Mouse (Mus musculus): ENCODE data around the gene Mecom.

The Mecom gene

GRCm38 (mm10) chr3:30160961-30161670 lies 386.7 kb downstream of the Mecom start:
- DNase-seq (ENCODE audit: extremely low read depth, insufficient read length, low spot score): peak; percentile 13

GRCm38 (mm10) chr3:30160346-30160745 lies 387.5 kb downstream of the Mecom start:
- no peak for DNase-seq (ENCODE audit: extremely low read depth, insufficient read length, low spot score)

GRCm38 (mm10) chr3:30157128-30157670 lies 390.6 kb downstream of the Mecom start:
- peak; percentile 52 for DNase-seq (ENCODE audit: extremely low read depth, insufficient read length, low spot score)

GRCm38 (mm10) chr3:30154390-30154789 lies 393.4 kb downstream of the Mecom start:
- DNase-seq (ENCODE audit: extremely low read depth, insufficient read length, low spot score): no peak

- no peak for DNase-seq (ENCODE audit: extremely low read depth, insufficient read length, low spot score)
Observed at GRCm38 (mm10) chr3:30153923-30154331, 393.9 kb downstream of the Mecom start.

GRCm38 (mm10) chr3:30150071-30150470 lies 397.7 kb downstream of the Mecom start:
- DNase-seq (ENCODE audit: extremely low read depth, insufficient read length, low spot score): no peak

- DNase-seq (ENCODE audit: extremely low read depth, insufficient read length, low spot score): no peak
Observed at GRCm38 (mm10) chr3:30148378-30149079, 399.3 kb downstream of the Mecom start.

- DNase-seq (ENCODE audit: extremely low read depth, insufficient read length, low spot score): no peak
Observed at GRCm38 (mm10) chr3:30145051-30145450, 402.8 kb downstream of the Mecom start.

- no peak for DNase-seq (ENCODE audit: extremely low read depth, insufficient read length, low spot score)
Observed at GRCm38 (mm10) chr3:30143961-30144411, 403.8 kb downstream of the Mecom start.

GRCm38 (mm10) chr3:30143440-30143839 lies 404.4 kb downstream of the Mecom start:
- DNase-seq (ENCODE audit: extremely low read depth, insufficient read length, low spot score): no peak

- no peak for DNase-seq (ENCODE audit: extremely low read depth, insufficient read length, low spot score)
Observed at GRCm38 (mm10) chr3:30140349-30140748, 407.5 kb downstream of the Mecom start.

GRCm38 (mm10) chr3:30139678-30140077 lies 408.1 kb downstream of the Mecom start:
- DNase-seq (ENCODE audit: extremely low read depth, insufficient read length, low spot score): no peak

- DNase-seq (ENCODE audit: extremely low read depth, insufficient read length, low spot score): no peak
Observed at GRCm38 (mm10) chr3:30138588-30138987, 409.2 kb downstream of the Mecom start.

- no peak for DNase-seq (ENCODE audit: extremely low read depth, insufficient read length, low spot score)
Observed at GRCm38 (mm10) chr3:30135857-30136256, 412.0 kb downstream of the Mecom start.

GRCm38 (mm10) chr3:30135119-30135518 lies 412.7 kb downstream of the Mecom start:
- DNase-seq (ENCODE audit: extremely low read depth, insufficient read length, low spot score): no peak

- no peak for DNase-seq (ENCODE audit: extremely low read depth, insufficient read length, low spot score)
Observed at GRCm38 (mm10) chr3:30132981-30133380, 414.8 kb downstream of the Mecom start.

- DNase-seq (ENCODE audit: extremely low read depth, insufficient read length, low spot score): no peak
Observed at GRCm38 (mm10) chr3:30132370-30132769, 415.4 kb downstream of the Mecom start.

- DNase-seq (ENCODE audit: extremely low read depth, insufficient read length, low spot score): no peak
Observed at GRCm38 (mm10) chr3:30130495-30130894, 417.3 kb downstream of the Mecom start.

- no peak for DNase-seq (ENCODE audit: extremely low read depth, insufficient read length, low spot score)
Observed at GRCm38 (mm10) chr3:30122618-30123017, 425.2 kb downstream of the Mecom start.

- no peak for DNase-seq (ENCODE audit: extremely low read depth, insufficient read length, low spot score)
Observed at GRCm38 (mm10) chr3:30120790-30121512, 426.9 kb downstream of the Mecom start.

Data from 3134 (cell line).